Mouse (Mus musculus): ENCODE measurements around the gene Abi3bp.
A peak's percentile ranks its signal among the peaks of the same experiment; 100 is the strongest.

Gene Abi3bp

DNA sequence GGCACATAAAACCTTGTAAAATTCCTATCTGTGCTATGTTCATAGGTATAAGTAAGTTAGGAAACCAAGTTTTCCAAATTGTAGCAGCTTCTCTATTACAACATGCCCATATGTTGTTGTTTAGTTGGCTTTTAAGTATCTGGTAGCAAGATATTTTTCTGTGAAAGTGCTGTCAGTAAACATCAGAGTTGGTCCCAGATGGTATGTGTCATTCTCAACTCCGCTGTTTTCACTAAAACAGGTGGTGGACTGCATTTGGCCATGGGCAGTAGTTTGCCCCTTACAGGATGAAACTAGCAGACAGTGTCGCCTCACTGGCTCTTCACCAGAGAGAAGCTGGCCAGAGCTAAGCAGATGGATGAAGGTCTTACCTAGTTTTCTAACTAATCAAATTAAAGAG lies 26.3 kb downstream of the Abi3bp start:
- no peak for DNase-seq (ENCODE audit: low spot score in 2 of 2)

DNA sequence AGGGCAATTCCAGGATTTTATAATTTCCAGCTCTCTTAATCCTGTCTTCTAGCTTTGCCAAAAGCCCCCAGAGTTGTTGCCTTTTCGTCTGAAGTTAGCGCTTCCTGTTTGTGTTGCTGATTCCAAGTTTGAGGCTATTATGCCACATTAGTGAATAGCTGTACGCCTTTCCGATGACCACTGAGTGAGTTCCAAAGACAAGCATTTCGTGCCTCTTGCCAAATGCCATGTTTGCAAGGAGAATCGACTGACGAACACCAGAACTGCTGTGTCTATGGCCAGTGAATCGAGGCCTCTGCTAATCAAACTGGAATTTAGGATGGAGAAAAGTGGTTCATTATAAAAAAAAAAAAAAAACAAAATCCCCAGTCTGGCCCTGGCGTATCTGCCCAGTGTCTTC lies 40.3 kb downstream of the Abi3bp start:
- DNase-seq (ENCODE audit: low spot score in 2 of 2): no peak

DNA sequence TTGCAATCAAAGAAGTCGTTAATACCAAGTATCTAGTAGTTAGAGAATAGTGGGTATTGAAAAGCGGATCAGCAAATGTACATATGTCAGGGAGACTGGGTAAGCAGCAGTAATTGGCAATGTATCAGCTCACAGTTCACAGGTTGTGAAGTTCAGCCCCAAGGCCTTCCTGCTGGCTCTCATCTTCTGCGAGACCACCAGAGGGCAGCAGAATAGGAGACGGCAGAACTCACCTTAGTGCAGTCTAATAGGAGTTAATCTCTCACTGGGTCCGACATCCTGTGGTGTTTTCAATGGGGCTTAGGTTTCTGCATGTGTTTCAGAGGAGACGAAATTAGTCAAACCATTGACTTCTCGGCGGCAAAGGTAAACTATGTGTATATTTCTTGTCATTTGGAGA lies 46.7 kb downstream of the Abi3bp start:
- no peak for DNase-seq (ENCODE audit: low spot score in 2 of 2)

- DNase-seq (ENCODE audit: low spot score in 2 of 2): no peak
Measured at GRCm38 (mm10) chr16:56526482-56526881, 48.8 kb downstream of the Abi3bp start.

DNA sequence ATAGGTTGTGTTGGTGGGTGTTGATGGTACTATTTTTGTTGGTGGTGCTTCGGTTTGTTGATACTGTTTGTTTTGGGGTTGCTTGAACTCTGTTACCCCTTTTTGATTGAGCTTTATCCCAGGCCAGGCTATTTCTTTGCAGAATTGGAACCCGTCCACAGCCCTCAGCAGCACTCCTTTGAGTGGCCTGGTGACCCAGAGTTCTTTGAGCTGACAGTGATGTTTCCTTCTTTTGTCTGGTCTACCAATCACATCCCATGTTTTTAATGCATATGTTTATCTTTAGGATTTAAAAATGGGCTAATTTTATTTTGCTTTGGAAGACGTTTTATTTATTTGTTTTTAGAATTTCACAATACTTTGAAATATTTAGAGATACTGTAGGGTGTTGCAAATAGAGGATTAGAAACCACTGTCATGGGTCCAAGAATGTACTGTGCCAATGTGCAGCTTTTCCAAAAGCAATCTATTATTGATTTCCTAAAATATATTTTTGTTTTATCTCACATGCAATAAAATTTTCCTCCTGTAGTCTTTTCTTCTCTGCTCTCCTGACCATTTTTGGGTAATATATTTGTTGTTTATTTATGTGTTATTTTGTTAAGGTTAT lies 50.5 kb downstream of the Abi3bp start:
- DNase-seq (ENCODE audit: low spot score in 2 of 2): no peak

DNA sequence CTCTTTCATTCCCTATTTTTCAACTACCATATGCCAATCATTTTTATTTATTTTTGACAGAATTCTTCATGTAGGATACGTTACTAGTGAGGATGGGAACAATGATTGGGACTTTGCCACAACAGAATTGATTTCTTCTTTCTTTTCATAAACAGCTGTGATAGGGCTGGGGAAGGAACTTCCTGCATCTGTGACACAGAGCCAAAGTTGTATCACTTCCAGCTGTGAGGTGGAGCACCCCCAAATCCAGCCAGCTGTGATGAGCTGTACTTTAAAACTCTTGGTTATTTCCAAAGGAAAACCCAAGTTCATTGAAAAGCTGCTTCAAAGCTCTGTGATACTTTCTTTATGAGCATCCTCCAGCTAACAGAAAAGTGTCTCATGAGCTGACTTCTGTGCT lies 101.9 kb downstream of the Abi3bp start:
- peak in 1 of 2 experiments; percentile 27 for DNase-seq (ENCODE audit: low spot score in 2 of 2)

GRCm38 (mm10) chr16:56593581-56593980 lies 115.9 kb downstream of the Abi3bp start:
- no peak for DNase-seq (ENCODE audit: low spot score in 2 of 2)

- no peak for DNase-seq (ENCODE audit: low spot score in 2 of 2)
Measured at GRCm38 (mm10) chr16:56594866-56595265, 117.2 kb downstream of the Abi3bp start.

DNA sequence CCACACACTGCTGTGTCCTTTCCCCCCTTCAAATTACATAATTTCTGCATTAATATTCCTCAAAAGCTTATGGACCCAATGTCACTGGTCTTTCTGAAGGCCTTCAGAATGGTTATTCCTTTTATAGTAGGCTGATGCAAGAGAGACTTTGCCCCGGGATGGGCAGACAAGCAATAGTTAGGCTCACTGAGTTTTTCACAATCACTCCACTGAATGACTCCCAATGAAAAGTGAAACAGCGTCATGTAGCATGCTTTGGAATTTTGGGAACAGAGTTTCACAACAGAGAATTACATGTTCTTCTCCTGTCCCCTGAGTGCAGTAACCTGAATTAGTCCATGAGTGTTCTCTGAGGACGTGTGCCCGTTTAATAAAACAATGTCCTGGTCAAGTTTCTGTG lies 120.7 kb downstream of the Abi3bp start:
- no peak for DNase-seq (ENCODE audit: low spot score in 2 of 2)

DNA sequence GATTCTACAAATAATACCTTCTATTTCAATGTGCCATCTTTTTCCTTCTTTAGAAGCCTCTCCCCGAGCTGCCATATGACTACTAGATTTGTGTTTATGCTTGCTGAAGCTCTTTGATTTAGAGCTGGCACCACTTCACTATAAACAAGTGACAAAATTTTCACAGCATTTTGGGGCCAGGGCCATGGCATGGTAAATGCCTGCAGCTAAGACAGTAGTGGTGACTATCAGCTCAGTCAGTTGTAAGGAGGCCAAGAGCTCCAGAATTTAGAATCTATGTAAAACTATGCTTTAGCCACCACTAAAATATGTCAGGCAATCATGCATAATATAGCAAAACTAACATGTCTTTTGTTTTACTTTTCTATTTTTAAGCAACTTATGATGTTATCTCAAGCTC lies 124.7 kb downstream of the Abi3bp start:
- no peak for DNase-seq (ENCODE audit: low spot score in 2 of 2)

- no peak for DNase-seq (ENCODE audit: low spot score in 2 of 2)
Measured at GRCm38 (mm10) chr16:56610572-56610971, 132.9 kb downstream of the Abi3bp start.

DNA sequence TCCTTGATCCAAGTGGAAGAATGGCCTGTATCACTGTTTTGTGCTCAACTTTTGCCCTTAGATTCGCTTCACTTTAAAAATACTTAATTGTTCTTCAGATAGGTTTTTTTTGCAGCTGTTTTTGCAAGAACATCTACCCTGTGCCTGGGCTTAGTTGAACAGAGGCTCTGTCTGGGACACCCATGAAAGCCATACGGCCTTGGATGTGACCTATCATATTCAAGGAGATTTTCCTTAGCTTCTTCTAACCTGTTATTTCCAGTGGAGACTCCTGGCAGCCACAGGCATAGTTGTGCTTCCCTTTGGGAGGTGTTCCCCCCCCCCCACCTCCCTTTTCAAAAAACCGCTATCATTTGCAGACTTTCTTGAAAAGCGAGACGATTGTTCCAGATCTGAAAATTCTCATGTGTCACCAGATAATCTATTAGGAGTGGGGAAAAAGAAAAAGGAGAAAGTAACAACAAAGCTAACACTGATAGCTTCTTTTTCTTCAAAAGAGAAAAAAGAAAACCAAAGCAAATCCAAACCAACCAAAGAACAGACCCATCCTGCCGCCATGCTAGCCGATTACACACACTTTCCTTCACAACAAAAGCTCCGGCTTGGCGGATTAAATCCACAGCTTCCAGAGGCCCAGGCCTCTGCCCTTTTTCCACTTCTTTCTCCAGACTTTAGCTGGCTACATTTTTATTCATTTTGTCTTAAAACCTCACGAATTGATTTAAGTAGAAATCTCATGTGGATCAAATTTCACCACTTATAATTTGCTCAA lies 133.6 kb downstream of the Abi3bp start:
- no peak for DNase-seq (ENCODE audit: low spot score in 2 of 2)

GRCm38 (mm10) chr16:56638544-56638943 lies 160.9 kb downstream of the Abi3bp start:
- DNase-seq (ENCODE audit: low spot score in 2 of 2): no peak

DNA sequence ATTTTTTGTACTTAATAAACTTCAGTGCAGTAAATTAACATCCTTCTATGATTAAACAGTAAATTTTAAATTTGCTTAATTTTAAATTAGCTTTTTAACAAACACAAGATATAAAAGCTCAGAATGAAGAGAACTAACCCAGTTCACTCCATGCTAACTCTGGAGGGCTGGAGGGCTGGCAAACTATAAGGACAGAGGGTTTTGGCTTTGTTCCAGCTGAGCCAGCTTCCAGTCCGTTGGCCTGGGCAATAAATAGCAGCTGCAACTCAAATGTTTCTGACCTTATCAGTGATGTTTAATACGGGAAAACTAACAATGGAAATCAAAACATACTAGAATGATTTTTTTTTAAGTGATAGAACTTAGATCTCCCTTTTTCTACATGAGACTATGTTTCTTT lies 167.6 kb downstream of the Abi3bp start:
- no peak for DNase-seq (ENCODE audit: low spot score in 2 of 2)

GRCm38 (mm10) chr16:56646382-56647172 lies 168.9 kb downstream of the Abi3bp start:
- no peak for DNase-seq (ENCODE audit: low spot score in 2 of 2)

GRCm38 (mm10) chr16:56655193-56655910 lies 177.7 kb downstream of the Abi3bp start:
- no peak for DNase-seq (ENCODE audit: low spot score in 2 of 2)

- no peak for DNase-seq (ENCODE audit: low spot score in 2 of 2)
Measured at GRCm38 (mm10) chr16:56658866-56659265, 181.2 kb downstream of the Abi3bp start.

DNA sequence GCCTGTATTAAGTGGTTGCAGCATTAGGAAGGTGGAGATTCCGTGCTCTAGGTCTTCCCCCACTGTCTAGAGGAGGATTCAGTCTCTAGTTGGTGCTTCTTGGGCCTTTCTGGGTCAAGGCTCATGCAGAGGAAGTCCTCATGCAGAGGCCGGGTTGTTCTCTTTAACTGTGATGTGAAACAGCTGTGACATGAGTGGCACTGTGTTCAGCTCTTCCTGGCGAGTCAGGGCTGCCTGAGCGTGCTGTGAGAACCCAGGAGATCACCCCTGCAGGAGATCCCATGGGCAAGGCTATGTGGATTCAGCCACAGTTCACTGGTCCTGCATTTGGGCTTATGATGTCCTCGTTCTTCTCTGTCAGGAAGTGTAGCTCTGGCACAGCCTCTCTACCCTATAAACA lies 191.8 kb downstream of the Abi3bp start:
- no peak for DNase-seq (ENCODE audit: low spot score in 2 of 2)

DNA sequence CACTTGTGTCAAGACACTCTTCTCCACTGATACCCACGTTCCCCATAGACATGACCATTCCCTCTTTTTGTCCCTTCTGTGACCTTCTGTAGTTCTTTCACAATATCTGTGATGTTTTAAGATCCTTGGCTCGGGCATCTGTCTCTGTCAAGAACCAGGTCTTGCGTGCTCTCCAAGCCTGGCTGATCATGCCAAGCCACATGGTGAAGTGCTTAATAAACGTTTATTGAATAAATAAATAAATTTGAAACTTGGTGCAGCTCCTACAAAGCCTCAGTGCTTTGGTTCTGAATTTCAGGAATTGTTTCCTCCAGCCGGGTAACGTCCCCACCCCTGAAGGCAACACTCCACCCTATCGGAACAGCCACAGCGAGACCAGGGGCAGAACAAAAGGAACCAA lies 193.3 kb downstream of the Abi3bp start:
- peak in 1 of 2 experiments; percentile 10 for DNase-seq (ENCODE audit: low spot score in 2 of 2)

DNA sequence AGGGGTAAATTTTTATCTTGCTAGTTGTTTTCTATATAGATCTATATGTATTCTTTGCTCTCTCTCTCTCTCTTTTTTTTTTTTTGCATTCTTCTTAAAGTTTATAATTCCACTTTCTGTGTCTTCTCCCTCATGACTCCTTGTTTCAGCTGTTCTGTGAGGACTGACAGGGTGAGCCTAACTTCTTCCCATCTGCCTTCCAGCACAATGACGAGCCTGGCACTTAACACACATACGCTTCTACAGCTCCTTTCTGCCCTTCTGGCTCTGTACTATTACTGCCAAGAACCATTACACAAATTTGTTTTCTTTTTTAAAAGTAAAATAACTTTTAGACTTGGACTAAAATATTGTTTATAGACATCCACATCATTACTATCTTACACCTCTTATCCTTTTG lies 195.7 kb downstream of the Abi3bp start:
- DNase-seq (ENCODE audit: low spot score in 2 of 2): no peak

- DNase-seq (ENCODE audit: low spot score in 2 of 2): no peak
Measured at GRCm38 (mm10) chr16:56677146-56677545, 199.5 kb downstream of the Abi3bp start.

GRCm38 (mm10) chr16:56681010-56681645 lies 203.4 kb downstream of the Abi3bp start:
- no peak for DNase-seq (ENCODE audit: low spot score in 2 of 2)
